ENCODE assay signal across 8 mouse cellular contexts in genomic region chr6:3345043-3345639, GRCm38 (mm10). TPM values are rescaled to one million over a fixed set of nuclear protein-coding genes. Genes with fewer than 3 reads are reported as not detected.
DNase-seq lines count a peak whose midpoint lies in the region; ATAC-seq and TF ChIP-seq lines count a peak whose summit lies in the region.
"Not testable (repeated sequence)": the region's sequence is repeated elsewhere in the genome, so short reads cannot be mapped to it uniquely, and the experiment has no call there.

No protein-coding gene starts in this region.

- TF ChIP-seq CTCF in heart, postnatal 0 days (IDR thresholded peaks at IDR 0.05; ENCODE audit: low read depth); kidney, adult 2 months (conservative IDR thresholded peaks at IDR 0.05; ENCODE audit: insufficient read depth, insufficient read length, low read depth, low read length): not testable (repeated sequence)

- peak overlapping the region; percentile 22 for H3K4me3 ChIP-seq in heart, postnatal 0 days (ENCODE audit: low read depth, low read length)
- H3K4me3 ChIP-seq in kidney, adult 2 months (ENCODE audit: insufficient read depth, low read depth, low read length): 0 out of 2 replicates have a peak overlapping the region, but pooled peaks have one; percentile 19
- not testable (repeated sequence) for H3K4me3 ChIP-seq in lung, embryonic 15.5 days
- 0 out of 2 replicates have a peak overlapping the region, but pooled peaks have one; percentile 11 for H3K4me3 ChIP-seq in stomach, embryonic 16.5 days (replicated peaks; ENCODE audit: low read length)

- TF ChIP-seq EP300 in heart, postnatal 0 days (IDR thresholded peaks at IDR 0.05; ENCODE audit: low read depth): not testable (repeated sequence)

- not testable (repeated sequence) for H3K36me3 ChIP-seq in heart, postnatal 0 days (replicated peaks; ENCODE audit: control insufficient read depth, insufficient read depth, low read length); kidney, adult 2 months (ENCODE audit: control insufficient read depth, insufficient read depth, low read length); lung, embryonic 15.5 days; stomach, embryonic 16.5 days (ENCODE audit: control insufficient read depth, insufficient read depth, low read length)

- peak; percentile 45 for DNase-seq in 416B (ENCODE audit: low read depth)
- DNase-seq in NIH3T3 (ENCODE audit: low read depth): peak; percentile 11
- not testable (repeated sequence) for DNase-seq in heart, postnatal 0 days (ENCODE audit: low spot score); kidney, adult 2 months

- not testable (repeated sequence) for H3K27me3 ChIP-seq in heart, postnatal 0 days (ENCODE audit: control insufficient read depth, insufficient read depth, low read length); kidney, adult 2 months (replicated peaks; ENCODE audit: control insufficient read depth, insufficient read depth, low read length); lung, embryonic 15.5 days; stomach, embryonic 16.5 days (ENCODE audit: control insufficient read depth, insufficient read depth, low read length)

- H3K27ac ChIP-seq in heart, postnatal 0 days (ENCODE audit: low read depth); kidney, adult 2 months (ENCODE audit: insufficient read depth, low read depth, low read length); lung, embryonic 15.5 days; stomach, embryonic 16.5 days (ENCODE audit: low read length): not testable (repeated sequence)

- not testable (repeated sequence) for H3K9ac ChIP-seq in heart, postnatal 0 days (replicated peaks; ENCODE audit: low read depth, low read length); lung, embryonic 15.5 days; stomach, embryonic 16.5 days (ENCODE audit: low read length)

- H3K9me3 ChIP-seq in heart, postnatal 0 days (replicated peaks; ENCODE audit: control insufficient read depth, low read length); lung, embryonic 15.5 days; stomach, embryonic 16.5 days (replicated peaks; ENCODE audit: control insufficient read depth, low read length): not testable (repeated sequence)

- peak; percentile 56 for ATAC-seq in common myeloid progenitor, adult 5-6 weeks (replicated peaks; ENCODE audit: low read depth, poor library complexity, severe bottlenecking)
- not testable (repeated sequence) for ATAC-seq in heart, postnatal 0 days (ENCODE audit: insufficient read depth, low read depth); lung, embryonic 15.5 days (ENCODE audit: borderline replicate concordance, extremely low read depth, low FRiP score, low TSS enrichment); stomach, embryonic 16.5 days (ENCODE audit: insufficient read depth, low FRiP score)
- peak; percentile 60 for ATAC-seq in monocyte, adult 5-6 weeks (replicated peaks; ENCODE audit: insufficient number of reproducible peaks, low FRiP score, low TSS enrichment, poor library complexity, severe bottlenecking)

- no CpG with 5 or more reads among the region's 4 CpGs for WGBS in heart, postnatal 0 days
- 30% methylated on average over 3 of the region's 4 CpGs for WGBS in kidney, adult 2 months
- WGBS in lung, embryonic 15.5 days: no CpG with 5 or more reads among the region's 4 CpGs
- WGBS in stomach, embryonic 16.5 days: 53% methylated on average over 3 of the region's 4 CpGs

- not testable (repeated sequence) for TF ChIP-seq POLR2A in kidney, adult 2 months (IDR thresholded peaks at IDR 0.05; ENCODE audit: low read depth, low read length)

- H3K4me1 ChIP-seq in heart, postnatal 0 days (ENCODE audit: control insufficient read depth, insufficient read depth); kidney, adult 2 months (ENCODE audit: control insufficient read depth, insufficient read depth, low read length); lung, embryonic 15.5 days; stomach, embryonic 16.5 days (ENCODE audit: control insufficient read depth, insufficient read depth, low read length): not testable (repeated sequence)

- H3K4me2 ChIP-seq in heart, postnatal 0 days (ENCODE audit: low read depth, low read length): not testable (repeated sequence)
- 0 out of 2 replicates have a peak overlapping the region, but pooled peaks have one; percentile 18 for H3K4me2 ChIP-seq in lung, embryonic 15.5 days
- 0 out of 2 replicates have a peak overlapping the region, but pooled peaks have one; percentile 24 for H3K4me2 ChIP-seq in stomach, embryonic 16.5 days (ENCODE audit: low read depth, low read length)

RNA-seq across cellular contexts. Expression of gene Samd9l, which starts 54.2 kb away (rescaled TPM):
- 30.6 and 33.3 TPM in 2 replicates for total RNA-seq in common myeloid progenitor, adult 5-6 weeks (2017)
- total RNA-seq in heart, postnatal 0 days (2014; rRNA removed; ENCODE audit: low replicate concordance): 4.4 and 44.3 TPM in 2 replicates
- polyA plus RNA-seq in heart, postnatal 0 days (2015; fragmentation: Nextera tagmentation; extraction: Ambion mirVana): 2.9 and 3.1 TPM in 2 replicates
- polyA plus RNA-seq in kidney, adult 2 months (2012; rRNA removed): 8.5 and 12.6 TPM in 2 replicates
- 6.2 and 6.7 TPM in 2 replicates for polyA plus RNA-seq in lung, embryonic 15.5 days (2015; fragmentation: Nextera tagmentation; extraction: Ambion mirVana)
- total RNA-seq in monocyte, adult 5-6 weeks (2017): 90.8 to 218 TPM (median 100 TPM) in 3 replicates
- 16.2 and 17.9 TPM in 2 replicates for polyA plus RNA-seq in stomach, embryonic 16.5 days (2015; fragmentation: Nextera tagmentation; extraction: Ambion mirVana)
